Mouse (Mus musculus) embryonic facial prominence, embryonic 14.5 days (tissue): ENCODE data around the gene Chst8. TPM values are rescaled to one million over a fixed set of nuclear protein-coding genes. Genes with fewer than 3 reads are reported as not detected.

Experiments used
- ATAC-seq: fragments of 200-750 bp; cut with Nextera tagmentation; 2 replicates; pipeline ENCODE4 v1.8.0; 2017; ENCODE audit warnings: low read depth, moderate number of reproducible peaks, moderate TSS enrichment
- DNase-seq: peaks from one replicate; pipeline ENCODE4 v3.0.0-alpha.2; 2015; ENCODE audit warnings: low spot score
- H3K27ac ChIP-seq: fragments of 300-500 bp; sonication (generic); replicated peaks from 2 replicates; pipeline ENCODE4 v1.5.1; 2014; ENCODE audit warnings: low read depth, mild to moderate bottlenecking, low read length, moderate library complexity
- H3K27me3 ChIP-seq: fragments of 300-500 bp; sonication (generic); replicated peaks from 2 replicates; pipeline ENCODE4 v1.6.1; 2014; ENCODE audit warnings: low read length; ENCODE audit not compliant: control insufficient read depth, insufficient read depth
- H3K36me3 ChIP-seq: fragments of 300-500 bp; sonication (generic); 2 replicates; pipeline ENCODE4 v1.6.1; 2014; ENCODE audit warnings: low read length, mixed read lengths; ENCODE audit not compliant: control insufficient read depth, insufficient read depth
- H3K4me1 ChIP-seq: fragments of 300-500 bp; sonication (generic); 2 replicates; pipeline ENCODE4 v1.6.1; 2014; ENCODE audit warnings: antibody characterized with exemption, low read length; ENCODE audit not compliant: control insufficient read depth, insufficient read depth
- H3K4me2 ChIP-seq: fragments of 300-500 bp; sonication (generic); 2 replicates; pipeline ENCODE4 v1.6.1; 2014; ENCODE audit warnings: low read depth, mild to moderate bottlenecking, low read length, moderate library complexity, mixed read lengths
- H3K4me3 ChIP-seq: fragments of 300-500 bp; sonication (generic); 2 replicates; pipeline ENCODE4 v1.5.1; 2014; ENCODE audit warnings: low read depth, mild to moderate bottlenecking, low read length
- H3K9ac ChIP-seq: fragments of 300-500 bp; sonication (generic); 2 replicates; pipeline ENCODE4 v1.6.1; 2014; ENCODE audit warnings: low read depth, mild to moderate bottlenecking, low read length, moderate library complexity, mixed read lengths
- H3K9me3 ChIP-seq: fragments of 300-500 bp; sonication (generic); 2 replicates; pipeline ENCODE4 v1.6.1; 2016; ENCODE audit warnings: low read length; ENCODE audit not compliant: control insufficient read depth
- WGBS: fragments of 180-500 bp; shearing (Covaris S2); extraction: QIAGEN DNeasy Blood & Tissue Kit; methylation state at CpG from one replicate; pipeline ENCODE4 v1.1.7; 2014; 5-methylcytosine and 5-hydroxymethylcytosine counted together
- polyA plus RNA-seq: library from polyadenylated mRNA; unstranded; fragments of >200 nt; fragmentation: Nextera tagmentation; extraction: Ambion mirVana; gene quantifications from 2 replicates; pipeline ENCODE4 v1.2.1, GENCODE M21; 2014

Chst8 gene
- polyA plus RNA-seq, 1 experiment from 2014 or later: 5.3 TPM

DNA sequence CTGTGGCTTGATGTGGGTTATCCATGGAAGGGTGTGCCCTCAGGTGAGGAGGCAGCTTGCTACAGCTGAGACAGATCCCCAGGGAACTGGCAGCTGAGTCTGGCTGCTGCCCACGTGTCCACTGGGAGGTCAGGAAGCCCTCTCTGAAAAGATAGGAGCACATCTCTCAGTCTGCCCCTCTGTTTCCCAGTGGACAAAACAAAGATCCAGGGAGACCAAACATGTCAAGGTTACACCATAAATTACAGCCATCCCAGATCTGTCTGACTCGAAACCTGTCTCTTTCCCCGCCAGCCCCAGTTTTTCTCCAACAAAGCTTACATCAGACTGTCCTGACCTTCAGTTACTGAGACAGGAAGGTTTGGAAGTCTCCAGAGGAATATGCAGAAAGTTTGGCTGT, 53.8 kb downstream of the Chst8 start:
- H3K9me3 ChIP-seq: 0 out of 2 replicates have a peak, but pooled peaks cover 8% of the 10 kb centered on the region
- no peak overlapping the region for H3K27ac ChIP-seq
- H3K27me3 ChIP-seq: no peaks in the 10 kb centered on the region
- H3K36me3 ChIP-seq: no peaks in the 10 kb centered on the region
- no peak overlapping the region for H3K4me3 ChIP-seq
- WGBS: 49% methylated on average over 3 of the region's 3 CpGs
- ATAC-seq (no peak), DNase-seq (no peak)
- H3K4me1 ChIP-seq: peaks cover 5% of the 10 kb centered on the region; the same call in 1 of the 2 replicates
- no peak overlapping the region for H3K9ac ChIP-seq
- H3K4me2 ChIP-seq: no peak overlapping the region

DNA sequence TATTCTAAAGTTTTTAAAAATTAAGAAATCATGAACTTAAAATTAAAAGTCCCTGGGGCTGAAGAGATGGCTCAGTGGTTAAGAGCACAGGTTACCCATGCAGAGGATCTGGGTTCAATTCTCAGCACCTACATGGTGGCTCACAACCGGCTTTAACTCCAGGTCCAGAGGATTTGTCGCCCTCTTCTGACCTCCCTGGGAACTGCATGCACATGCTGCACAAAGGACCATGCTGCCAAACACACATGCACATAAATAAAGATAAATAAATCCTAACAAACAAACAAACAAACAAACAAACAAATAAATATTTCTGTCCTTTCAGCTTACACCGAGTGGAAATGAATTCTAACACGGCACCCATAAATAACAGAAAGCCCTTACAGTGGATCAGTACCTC, 55.0 kb downstream of the Chst8 start:
- no peak overlapping the region for H3K4me2 ChIP-seq
- 81% methylated on average over 4 of the region's 4 CpGs for WGBS
- ATAC-seq (no peak), DNase-seq (no peak)
- 0 out of 2 replicates have a peak, but pooled peaks cover 8% of the 10 kb centered on the region for H3K9me3 ChIP-seq
- H3K4me1 ChIP-seq: peaks cover 5% of the 10 kb centered on the region; the same call in 1 of the 2 replicates
- no peaks in the 10 kb centered on the region for H3K36me3 ChIP-seq
- H3K27me3 ChIP-seq: no peaks in the 10 kb centered on the region
- H3K4me3 ChIP-seq: no peak overlapping the region
- no peak overlapping the region for H3K27ac ChIP-seq
- no peak overlapping the region for H3K9ac ChIP-seq

DNA sequence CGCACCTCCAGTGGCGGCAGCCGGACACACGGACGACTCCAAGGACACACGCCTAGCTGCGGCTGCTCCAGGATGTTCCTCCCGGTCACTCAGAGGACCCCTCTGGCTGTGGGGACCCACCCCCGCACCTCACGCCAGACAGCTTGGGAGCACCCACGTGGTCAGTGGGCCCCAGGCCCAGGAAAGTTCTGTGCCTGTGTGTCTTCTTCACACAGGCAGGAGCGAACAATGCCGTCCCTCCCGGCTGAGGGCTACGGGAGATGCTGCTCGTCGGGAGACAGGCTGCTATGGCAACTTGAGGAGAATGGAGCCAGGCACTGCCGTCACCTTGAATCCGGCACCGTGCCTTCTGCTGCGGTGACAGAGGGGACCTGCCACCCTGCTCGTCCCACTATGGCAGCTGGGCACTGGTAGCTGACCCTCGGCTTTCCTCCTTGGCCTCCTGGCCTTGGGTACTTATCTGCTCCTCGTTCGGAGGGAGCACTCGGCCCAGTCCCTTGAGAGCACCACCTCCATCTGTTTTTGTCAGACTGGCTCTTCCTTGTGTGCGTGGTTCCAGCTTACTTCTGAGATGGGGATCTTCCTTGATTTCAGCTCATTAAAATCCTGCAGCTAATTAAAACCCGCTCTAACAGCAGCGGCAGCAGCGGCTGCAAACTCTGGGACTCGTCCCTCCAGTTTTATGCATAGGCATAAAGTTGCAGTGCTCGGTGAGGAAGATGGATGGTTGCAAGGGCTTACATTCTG, 59.2 kb downstream of the Chst8 start:
- ATAC-seq (no peak), DNase-seq (no peak)
- WGBS: 61% methylated on average over 27 of the region's 32 CpGs
- Histone ChIP-seq H3K27me3 (no peaks in the 10 kb centered on the region), H3K4me2 (no peak overlapping the region), H3K9me3 (0 out of 2 replicates have a peak, but pooled peaks cover 8% of the 10 kb centered on the region), H3K9ac (no peak overlapping the region), H3K4me3 (no peak overlapping the region), H3K4me1 (no peaks in the 10 kb centered on the region), H3K27ac (no peak overlapping the region), H3K36me3 (no peaks in the 10 kb centered on the region)

DNA sequence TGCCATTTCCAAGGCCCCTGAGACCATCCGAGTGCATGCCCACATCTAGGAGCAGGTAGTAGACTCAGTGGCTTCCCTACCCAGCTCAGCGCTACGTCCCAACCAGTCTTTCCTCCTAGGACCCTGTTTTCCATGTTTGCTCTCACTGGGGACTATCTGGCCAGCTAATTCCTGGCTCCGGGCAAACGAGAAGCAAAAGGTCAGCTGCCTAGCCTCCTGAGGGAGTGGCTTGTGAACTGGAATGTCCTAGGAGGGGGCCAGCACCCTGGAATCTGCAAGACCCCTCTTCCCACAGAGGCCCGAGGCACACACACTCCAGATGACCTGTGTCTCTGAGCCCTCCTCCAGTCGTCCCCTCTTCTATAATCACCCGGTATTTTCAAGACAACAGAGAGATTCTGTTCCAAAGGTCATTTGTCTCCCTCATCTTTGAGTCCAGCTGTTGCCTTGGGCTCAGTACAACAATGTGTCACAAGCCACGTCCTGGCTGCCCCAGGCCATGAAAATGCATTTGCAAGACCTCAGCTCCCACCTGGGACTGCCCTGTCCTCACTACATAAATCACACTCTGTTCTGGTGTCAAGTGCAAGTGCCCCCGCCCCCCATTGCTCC, 60.3 kb downstream of the Chst8 start:
- DNase-seq: peak; percentile 26
- whole genome bisulfite sequencing: 30% methylated on average over 10 of the region's 10 CpGs
- Histone ChIP-seq H3K27ac (no peak overlapping the region), H3K36me3 (no peaks in the 10 kb centered on the region), H3K27me3 (no peaks in the 10 kb centered on the region), H3K4me3 (no peak overlapping the region), H3K9me3 (0 out of 2 replicates have a peak, but pooled peaks cover 5% of the 10 kb centered on the region), H3K9ac (no peak overlapping the region), H3K4me1 (no peaks in the 10 kb centered on the region), H3K4me2 (no peak overlapping the region)
- ATAC-seq: peak; percentile 47; the same call in 1 of the 2 replicates

DNA sequence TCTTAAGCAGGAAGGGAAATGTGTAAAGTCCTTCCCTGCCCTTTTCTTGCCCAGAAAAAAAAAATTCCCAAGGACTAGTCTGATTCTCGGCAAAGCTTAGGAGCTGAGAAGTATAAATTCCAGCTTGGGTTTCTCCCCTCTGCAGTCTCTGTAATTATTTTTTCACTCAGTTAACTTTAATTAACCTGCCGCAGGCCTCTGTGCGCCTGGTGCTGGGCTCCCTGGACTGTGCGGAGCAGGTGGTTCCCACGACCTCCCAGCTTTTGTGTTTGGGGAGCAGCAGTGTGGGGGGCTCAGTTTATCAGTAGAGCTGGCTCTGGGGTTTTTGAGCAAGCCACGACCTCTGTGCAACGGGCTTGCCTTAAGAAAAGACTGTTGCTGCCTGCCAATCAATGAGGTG, 62.2 kb downstream of the Chst8 start:
- DNase-seq (no peak), ATAC-seq (no peak)
- WGBS: 33% methylated on average over 7 of the region's 7 CpGs
- no peak overlapping the region for H3K27ac ChIP-seq
- no peaks in the 10 kb centered on the region for H3K9me3 ChIP-seq
- H3K27me3 ChIP-seq: no peaks in the 10 kb centered on the region
- no peak overlapping the region for H3K4me2 ChIP-seq
- H3K9ac ChIP-seq: no peak overlapping the region
- H3K36me3 ChIP-seq: no peaks in the 10 kb centered on the region
- no peaks in the 10 kb centered on the region for H3K4me1 ChIP-seq
- H3K4me3 ChIP-seq: no peak overlapping the region

DNA sequence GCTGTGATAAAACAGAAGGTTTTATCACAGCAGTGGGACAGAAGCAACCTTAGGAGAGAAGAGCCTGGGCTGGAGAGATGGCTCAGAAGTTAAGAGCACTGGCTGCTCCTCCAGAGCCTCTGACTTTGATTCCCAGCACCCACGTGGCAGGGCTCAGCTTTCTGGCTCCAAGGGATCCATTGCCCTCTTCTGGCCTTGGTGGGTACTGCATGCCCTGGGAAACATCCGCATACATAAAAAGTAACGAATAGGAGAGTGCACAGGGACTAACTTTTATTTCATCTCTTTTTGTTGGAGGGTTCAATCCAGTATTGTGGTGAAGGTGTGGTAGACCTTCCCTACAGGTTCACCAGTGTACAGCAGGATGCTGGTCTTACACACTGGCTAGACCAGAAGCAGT, 62.8 kb downstream of the Chst8 start:
- Histone ChIP-seq H3K27ac (no peak overlapping the region), H3K4me1 (no peaks in the 10 kb centered on the region), H3K27me3 (no peaks in the 10 kb centered on the region), H3K4me3 (no peak overlapping the region), H3K36me3 (no peaks in the 10 kb centered on the region), H3K4me2 (no peak overlapping the region), H3K9me3 (no peaks in the 10 kb centered on the region), H3K9ac (no peak overlapping the region)
- 62% methylated on average over 3 of the region's 3 CpGs for WGBS
- ATAC-seq: no peak
- DNase-seq: no peak

DNA sequence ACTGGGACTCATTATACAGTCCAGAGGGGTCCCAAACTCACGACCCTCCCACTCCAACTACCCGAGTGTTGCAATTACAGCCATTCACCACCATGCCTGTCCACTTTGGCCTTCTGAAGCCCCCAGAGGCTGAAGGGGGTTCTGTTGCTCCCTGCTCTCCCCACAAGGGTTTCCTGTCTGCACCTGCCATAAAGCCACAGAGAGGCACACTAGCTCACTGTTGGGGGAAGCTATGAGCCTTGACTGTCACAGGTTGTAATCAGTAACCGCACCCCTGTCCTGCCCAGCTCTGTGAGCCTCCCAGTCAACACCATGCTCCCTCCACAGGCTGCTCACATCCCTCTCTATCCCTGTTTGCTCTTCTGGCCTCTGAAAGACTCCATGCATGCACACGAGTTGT, 64.0 kb downstream of the Chst8 start:
- no peaks in the 10 kb centered on the region for H3K27me3 ChIP-seq
- no peak overlapping the region for H3K9ac ChIP-seq
- H3K4me2 ChIP-seq: no peak overlapping the region
- no peaks in the 10 kb centered on the region for H3K4me1 ChIP-seq
- 74% methylated on average over 4 of the region's 4 CpGs for WGBS
- DNase-seq (no peak), ATAC-seq (no peak)
- H3K9me3 ChIP-seq: no peaks in the 10 kb centered on the region
- H3K36me3 ChIP-seq: no peaks in the 10 kb centered on the region
- no peak overlapping the region for H3K4me3 ChIP-seq
- H3K27ac ChIP-seq: no peak overlapping the region

DNA sequence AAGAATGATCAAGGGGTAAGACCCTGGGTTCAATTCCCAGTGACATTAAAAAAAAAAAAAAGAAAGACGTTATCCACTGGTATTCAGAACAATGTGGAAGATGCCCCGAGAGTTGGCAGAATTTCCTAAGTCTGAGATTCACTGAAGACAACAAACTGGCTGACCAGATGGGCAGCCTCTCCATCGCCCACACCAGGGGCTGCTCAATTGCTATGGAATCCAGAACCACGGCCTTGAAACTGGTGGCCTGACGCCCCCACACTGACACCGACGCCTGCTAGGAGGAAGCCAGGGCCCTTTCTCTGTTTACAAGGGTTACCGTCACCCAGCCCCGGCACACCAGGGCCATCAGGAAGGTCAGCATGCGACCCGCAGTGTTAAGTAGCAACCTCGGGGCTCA, 64.8 kb downstream of the Chst8 start:
- Histone ChIP-seq H3K9ac (no peak overlapping the region), H3K9me3 (no peaks in the 10 kb centered on the region), H3K27ac (no peak overlapping the region), H3K36me3 (no peaks in the 10 kb centered on the region), H3K4me1 (no peaks in the 10 kb centered on the region), H3K4me3 (no peak overlapping the region), H3K27me3 (no peaks in the 10 kb centered on the region), H3K4me2 (no peak overlapping the region)
- 75% methylated on average over 12 of the region's 12 CpGs for WGBS
- no peak for DNase-seq
- ATAC-seq: no peak

DNA sequence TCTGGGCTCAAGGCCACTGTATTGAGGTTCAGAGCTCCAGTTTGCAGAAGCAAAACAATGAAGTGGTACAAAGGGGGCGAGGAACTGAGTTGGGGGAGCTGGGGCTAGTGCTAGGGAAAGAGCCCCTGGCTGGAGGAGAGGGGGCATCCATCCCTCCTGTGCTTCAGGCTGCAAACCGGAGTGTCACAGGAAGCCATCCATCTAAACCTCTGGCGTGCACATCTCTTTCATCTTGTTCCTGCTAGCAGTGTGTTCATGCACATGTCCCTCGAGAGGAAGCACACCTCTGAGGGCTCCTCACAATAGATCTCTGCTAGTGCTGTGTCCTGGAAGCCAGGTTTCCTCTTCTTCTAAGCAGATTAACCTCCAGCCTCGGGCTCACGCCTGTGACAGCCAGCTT, 65.9 kb downstream of the Chst8 start:
- H3K36me3 ChIP-seq: no peaks in the 10 kb centered on the region
- H3K27me3 ChIP-seq: no peaks in the 10 kb centered on the region
- 47% methylated on average over 6 of the region's 6 CpGs for WGBS
- H3K9me3 ChIP-seq: no peaks in the 10 kb centered on the region
- no peak overlapping the region for H3K4me3 ChIP-seq
- no peak for ATAC-seq
- no peak for DNase-seq
- no peak overlapping the region for H3K4me2 ChIP-seq
- no peaks in the 10 kb centered on the region for H3K4me1 ChIP-seq
- H3K27ac ChIP-seq: no peak overlapping the region
- no peak overlapping the region for H3K9ac ChIP-seq
